Mouse (Mus musculus): Measurements from ENCODE around the gene Rnf43. TPM values are rescaled to one million over a fixed set of nuclear protein-coding genes. Genes with fewer than 3 reads are reported as not detected.

The Rnf43 gene
- total and polyA plus RNA-seq, 3 experiments = 14.6 to 17.3 TPM; not detected in 1

DNA sequence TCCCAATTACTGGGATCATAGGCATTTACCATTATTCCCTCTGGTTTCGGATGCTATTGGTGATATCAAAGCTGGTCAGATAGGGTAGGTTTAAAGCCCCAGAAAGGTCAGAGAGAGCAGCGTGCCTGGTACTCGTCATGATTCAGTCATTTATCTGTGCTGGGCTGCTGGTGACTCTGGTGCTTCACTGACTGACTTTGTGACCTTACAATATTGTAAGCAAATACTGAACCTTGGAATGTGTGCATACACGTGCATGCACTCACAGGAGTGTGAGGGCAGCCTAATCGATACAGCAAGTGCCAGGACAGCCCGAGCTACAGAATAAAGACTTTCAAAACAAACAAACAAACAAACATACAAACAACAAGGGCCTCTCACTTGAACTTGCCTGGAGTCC, 73.2 kb downstream of the Rnf43 start:
- Histone ChIP-seq H3K9me3 (replicated peaks; ENCODE audit: insufficient read depth, low read length) (no peaks in the 10 kb centered on the region), H3K27ac (ENCODE audit: control insufficient read depth, low read depth, low read length) (peak overlapping the region; percentile 99), H3K79me2 (ENCODE audit: control insufficient read depth, insufficient read depth, low read length, poor library complexity) (peaks cover 34% of the 10 kb centered on the region), H3K9ac (ENCODE audit: control insufficient read depth, low read depth, low read length, poor library complexity, severe bottlenecking) (peak overlapping the region; percentile 92), H3K27me3 (ENCODE audit: control insufficient read depth in 1 of 2, insufficient read depth in 2 of 2, low read length in 2 of 2) (no peaks in the 10 kb centered on the region), H3K36me3 (ENCODE audit: control insufficient read depth in 1 of 2, insufficient read depth in 2 of 2, low read length in 2 of 2) (peaks cover 0 to 36% of the 10 kb centered on the region in 2 experiments), H3K4me3 (ENCODE audit: control insufficient read depth in 1 of 2, insufficient read depth in 1 of 2, low read depth in 2 of 2, low read length in 2 of 2) (peak overlapping the region in 1 of 2 experiments; percentile 54; a peak in 1 of 4 replicates), H3K4me1 (ENCODE audit: control insufficient read depth in 1 of 2, insufficient read depth in 2 of 2, low read length in 2 of 2) (peaks cover 9 to 50% of the 10 kb centered on the region in 2 experiments)
- TF ChIP-seq CHD2 (IDR thresholded peaks at IDR 0.05; ENCODE audit: low read length) (no peak), ETS1 (IDR thresholded peaks at IDR 0.05; ENCODE audit: low read depth, low read length) (no peak), SIN3A (IDR thresholded peaks at IDR 0.05; ENCODE audit: low read length) (no peak), MXI1 (IDR thresholded peaks at IDR 0.05; ENCODE audit: low read depth, low read length) (peak; percentile 56; the same call in 1 of the 2 replicates), MAZ (IDR thresholded peaks at IDR 0.05; ENCODE audit: low read depth, low read length) (no peak), POLR2A (IDR thresholded peaks at IDR 0.05; ENCODE audit: control insufficient read depth in 1 of 2, insufficient read depth in 1 of 2, low read depth in 1 of 2, low read length in 2 of 2, poor library complexity in 1 of 2) (peak in 1 of 2 experiments; percentile 5; a peak in 2 of 4 replicates), ELF1 (IDR thresholded peaks at IDR 0.05; ENCODE audit: low read depth, low read length) (no peak), TCF12 (IDR thresholded peaks at IDR 0.05; ENCODE audit: low read depth, low read length) (no peak), BHLHE40 (IDR thresholded peaks at IDR 0.05; ENCODE audit: borderline replicate concordance, low read depth, low read length) (no peak)
- DNase-seq (ENCODE audit: low read depth, low spot score) = peak; percentile 45

DNA sequence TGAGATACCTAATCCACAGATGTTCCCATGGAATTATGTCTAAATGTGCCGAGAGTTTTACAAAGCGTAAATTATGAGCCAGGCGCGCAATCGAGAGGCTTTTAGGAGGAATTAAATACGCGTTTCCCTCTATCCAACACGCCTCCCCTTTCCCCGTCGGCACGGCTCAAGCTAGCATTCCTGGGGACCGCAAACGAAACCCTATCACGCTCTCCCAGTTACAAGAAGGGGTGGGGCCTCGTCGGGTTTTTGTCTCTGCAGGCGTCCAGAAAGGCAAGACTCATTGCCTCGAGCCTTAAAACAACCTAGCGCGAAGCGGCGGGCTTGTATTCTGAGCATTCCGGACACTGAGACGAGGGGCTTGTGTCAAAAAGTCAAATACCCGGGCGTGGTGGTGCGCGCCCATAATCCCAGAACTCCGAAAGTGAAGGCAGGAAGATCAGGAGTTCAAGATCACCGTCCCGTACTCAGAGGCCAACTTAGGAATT, 74.2 kb downstream of the Rnf43 start:
- Histone ChIP-seq H3K4me3 (ENCODE audit: control insufficient read depth in 1 of 2, insufficient read depth in 1 of 2, low read depth in 2 of 2, low read length in 2 of 2) (peak overlapping the region; percentile 49 to 54), H3K4me1 (ENCODE audit: control insufficient read depth in 1 of 2, insufficient read depth in 2 of 2, low read length in 2 of 2) (peaks cover 5 to 40% of the 10 kb centered on the region in 2 experiments), H3K79me2 (ENCODE audit: control insufficient read depth, insufficient read depth, low read length, poor library complexity) (peaks cover 25% of the 10 kb centered on the region), H3K36me3 (ENCODE audit: control insufficient read depth in 1 of 2, insufficient read depth in 2 of 2, low read length in 2 of 2) (peaks cover 6 to 27% of the 10 kb centered on the region in 2 experiments), H3K9ac (ENCODE audit: control insufficient read depth, low read depth, low read length, poor library complexity, severe bottlenecking) (peak overlapping the region; percentile 92), H3K9me3 (replicated peaks; ENCODE audit: insufficient read depth, low read length) (no peaks in the 10 kb centered on the region), H3K27me3 (ENCODE audit: control insufficient read depth in 1 of 2, insufficient read depth in 2 of 2, low read length in 2 of 2) (no peaks in the 10 kb centered on the region), H3K27ac (ENCODE audit: control insufficient read depth, low read depth, low read length) (peak overlapping the region; percentile 99)
- DNase-seq (ENCODE audit: low read depth, low spot score) = peak; percentile 95
- TF ChIP-seq ZKSCAN1 (IDR thresholded peaks at IDR 0.05; ENCODE audit: low read depth, low read length) = no peak
- no peak for TF ChIP-seq CHD2 (IDR thresholded peaks at IDR 0.05; ENCODE audit: low read length)
- TF ChIP-seq ZMIZ1 (IDR thresholded peaks at IDR 0.05; ENCODE audit: low read depth, low read length) = peak; percentile 80
- TF ChIP-seq USF1 (IDR thresholded peaks at IDR 0.05; ENCODE audit: low read depth, low read length) = no peak
- TF ChIP-seq TBP (IDR thresholded peaks at IDR 0.05; ENCODE audit: low read depth, low read length) = peak; percentile 78
- TF ChIP-seq ETS1 (IDR thresholded peaks at IDR 0.05; ENCODE audit: low read depth, low read length) = peak; percentile 46; the same call in 1 of the 2 replicates
- TF ChIP-seq POLR2A (IDR thresholded peaks at IDR 0.05; ENCODE audit: control insufficient read depth in 1 of 2, insufficient read depth in 1 of 2, low read depth in 1 of 2, low read length in 2 of 2, poor library complexity in 1 of 2) = peak in 1 of 2 experiments; percentile 78; a peak in 3 of 4 replicates
- TF ChIP-seq USF2 (IDR thresholded peaks at IDR 0.05; ENCODE audit: borderline replicate concordance in 1 of 2, insufficient read depth in 1 of 2, low read depth in 1 of 2, low read length in 2 of 2) = no peak
- no peak for TF ChIP-seq MYB (IDR thresholded peaks at IDR 0.05; ENCODE audit: low read depth, low read length)
- no peak for TF ChIP-seq POLR2AphosphoS5 (IDR thresholded peaks at IDR 0.05; ENCODE audit: borderline replicate concordance, low read depth, low read length)
- TF ChIP-seq CHD1 (IDR thresholded peaks at IDR 0.05; ENCODE audit: low read depth, low read length) = peak; percentile 51; the same call in 1 of the 2 replicates
- TF ChIP-seq ZC3H11A (IDR thresholded peaks at IDR 0.05; ENCODE audit: low read depth, low read length) = 0 out of 2 replicates have a peak, but pooled peaks have one; percentile 27
- no peak for TF ChIP-seq MAFK (IDR thresholded peaks at IDR 0.05; ENCODE audit: borderline replicate concordance, low read depth, low read length)
- 0 out of 2 replicates have a peak, but pooled peaks have one; percentile 30 for TF ChIP-seq MAX (IDR thresholded peaks at IDR 0.05; ENCODE audit: low read length)
- TF ChIP-seq GABPA (IDR thresholded peaks at IDR 0.05; ENCODE audit: low read depth, low read length) = no peak
- TF ChIP-seq RCOR1 (IDR thresholded peaks at IDR 0.05; ENCODE audit: low read depth, low read length) = peak; percentile 67
- TF ChIP-seq E2F4 (IDR thresholded peaks at IDR 0.05; ENCODE audit: borderline replicate concordance, low read depth, low read length) = no peak
- peak; percentile 72; the same call in 1 of the 2 replicates for TF ChIP-seq MYC (IDR thresholded peaks at IDR 0.05; ENCODE audit: low read depth, low read length)
- peak; percentile 83 for TF ChIP-seq SIN3A (IDR thresholded peaks at IDR 0.05; ENCODE audit: low read length)
- TF ChIP-seq CTCF (IDR thresholded peaks at IDR 0.05 in 2 of 3, conservative IDR thresholded peaks at IDR 0.05 in 1 of 3; ENCODE audit: control insufficient read depth in 1 of 3, insufficient read depth in 1 of 3, low read depth in 2 of 3, low read length in 3 of 3, poor library complexity in 1 of 3, severe bottlenecking in 1 of 3) = no peak
- TF ChIP-seq ELF1 (IDR thresholded peaks at IDR 0.05; ENCODE audit: low read depth, low read length) = no peak
- TF ChIP-seq NRF1 (IDR thresholded peaks at IDR 0.05; ENCODE audit: insufficient read depth, low read depth, low read length, poor library complexity, severe bottlenecking) = no peak
- TF ChIP-seq MXI1 (IDR thresholded peaks at IDR 0.05; ENCODE audit: low read depth, low read length) = peak; percentile 78
- TF ChIP-seq MAZ (IDR thresholded peaks at IDR 0.05; ENCODE audit: low read depth, low read length) = no peak
- no peak for TF ChIP-seq GATA1 (IDR thresholded peaks at IDR 0.05; ENCODE audit: low read depth, low read length)
- TF ChIP-seq POLR2AphosphoS2 (IDR thresholded peaks at IDR 0.05; ENCODE audit: low read length) = peak; percentile 80
- no peak for TF ChIP-seq JUND (IDR thresholded peaks at IDR 0.05; ENCODE audit: low read depth, low read length)
